Mouse (Mus musculus) testis, adult 2 months (tissue): Measurements from ENCODE around the gene Ppargc1a.

ENCODE experiments used
- CTCF ChIP-seq: fragments of 200-500 bp; IDR thresholded peaks from 2 replicates; pipeline ENCODE4 v1.5.1; 2012; ENCODE audit warnings: low read depth, mild to moderate bottlenecking, inconsistent platforms, low read length, moderate library complexity; ENCODE audit not compliant: control insufficient read depth, insufficient read depth, insufficient replicate concordance
- POLR2A ChIP-seq: fragments of 200-500 bp; IDR thresholded peaks from 2 replicates; pipeline ENCODE4 v1.6.1; 2012; ENCODE audit warnings: low read depth, mild to moderate bottlenecking, inconsistent platforms, low read length, moderate library complexity; ENCODE audit not compliant: control insufficient read depth

GRCm38 (mm10) chr5:51477140-51477539 is 90.4 kb downstream of the Ppargc1a start:
- no peak for TF ChIP-seq POLR2A
- TF ChIP-seq CTCF, result no peak
